ENCODE assay signal across 10 mouse cellular contexts in the genomic region with DNA sequence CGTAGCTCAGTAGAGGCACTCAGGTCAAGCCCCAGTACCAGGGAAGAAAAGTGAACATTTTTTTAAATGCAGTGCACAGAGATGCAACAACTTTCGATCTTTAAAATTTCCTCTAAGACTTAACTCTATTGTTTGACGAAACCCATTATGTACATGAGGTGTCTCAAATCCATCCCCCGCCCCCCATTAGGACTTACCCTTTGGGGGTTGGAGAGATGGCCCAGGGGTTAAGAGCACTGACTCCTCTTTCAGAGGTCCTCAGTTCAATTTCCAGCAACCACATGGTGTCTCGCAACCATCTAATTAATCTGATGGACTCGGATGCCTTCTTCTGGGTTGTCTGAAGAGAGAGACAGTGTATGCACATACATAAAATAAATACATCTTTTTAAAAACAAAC. TPM values are rescaled to one million over a fixed set of nuclear protein-coding genes. Genes with fewer than 3 reads are reported as not detected.
DNase-seq lines count a peak whose midpoint lies in the region; ATAC-seq and TF ChIP-seq lines count a peak whose summit lies in the region.
"Had no signal": no experiment of that assay in that cellular context is flagged by ENCODE, and none has a peak within 500 bp of the region (broad histone marks: within the 10 kb centered on the region; RNA-seq: fewer than 3 reads in every experiment).

No protein-coding gene starts in this region.

- no peak for ATAC-seq in kidney, postnatal 0 days (replicated peaks; ENCODE audit: low FRiP score, low read depth)
- no peak for ATAC-seq in hindbrain, embryonic 14.5 days (ENCODE audit: low FRiP score)
- no peak for ATAC-seq in midbrain, embryonic 15.5 days (replicated peaks)

- no peaks in the 10 kb centered on the region for H3K9me3 ChIP-seq in kidney, postnatal 0 days (replicated peaks; ENCODE audit: low read length)
- no peaks in the 10 kb centered on the region for H3K9me3 ChIP-seq in hindbrain, embryonic 14.5 days (ENCODE audit: control insufficient read depth, low read length)
- H3K9me3 ChIP-seq in midbrain, embryonic 15.5 days, result no peaks in the 10 kb centered on the region

- no peak for TF ChIP-seq POLR2A in cortical plate, adult 2 months (IDR thresholded peaks at IDR 0.05; ENCODE audit: extremely low read depth, insufficient read depth, low read length)

- H3K4me3 ChIP-seq in kidney, postnatal 0 days (replicated peaks; ENCODE audit: low read depth, low read length), result peak overlapping the region; percentile 56
- H3K4me3 ChIP-seq in cortical plate, adult 2 months (ENCODE audit: insufficient read depth, low read length), result peak overlapping the region; percentile 78; the same call in 1 of the 2 replicates
- peak overlapping the region; percentile 73 for H3K4me3 ChIP-seq in hindbrain, embryonic 14.5 days (replicated peaks; ENCODE audit: low read length)
- H3K4me3 ChIP-seq in midbrain, embryonic 15.5 days, result peak overlapping the region; percentile 75

- intact Hi-C loops in gastrocnemius, postnatal 14 days (cut with DNase I; ENCODE audit: low total_unique reads), result no loop called here

- H3K4me1 ChIP-seq in kidney, postnatal 0 days (replicated peaks; ENCODE audit: insufficient read depth, low read length), result peaks cover 18% of the 10 kb centered on the region
- peaks cover 3% of the 10 kb centered on the region; the same call in 1 of the 2 replicates for H3K4me1 ChIP-seq in cortical plate, adult 2 months (ENCODE audit: control insufficient read depth, insufficient read depth, low read length)
- peaks cover 20% of the 10 kb centered on the region for H3K4me1 ChIP-seq in hindbrain, embryonic 14.5 days (replicated peaks; ENCODE audit: control insufficient read depth, insufficient read depth, low read length)
- H3K4me1 ChIP-seq in midbrain, embryonic 15.5 days, result peaks cover 23% of the 10 kb centered on the region

- peak overlapping the region; percentile 95 for H3K27ac ChIP-seq in kidney, postnatal 0 days
- no peak overlapping the region for H3K27ac ChIP-seq in cortical plate, adult 2 months (ENCODE audit: insufficient read depth, low read length)
- H3K27ac ChIP-seq in hindbrain, embryonic 14.5 days, result peak overlapping the region; percentile 91
- H3K27ac ChIP-seq in midbrain, embryonic 15.5 days, result peak overlapping the region; percentile 88

- no peak for TF ChIP-seq CTCF in kidney, postnatal 0 days (IDR thresholded peaks at IDR 0.05; ENCODE audit: low read depth)
- no peak for TF ChIP-seq CTCF in cortical plate, adult 2 months (IDR thresholded peaks at IDR 0.05; ENCODE audit: extremely low read depth, insufficient read depth, low read length)

- DNase-seq in kidney, postnatal 0 days (ENCODE audit: low spot score), result no peak
- no peak for DNase-seq in kidney, adult 9 months
- DNase-seq in hindbrain, embryonic 14.5 days (ENCODE audit: low spot score), result no peak
- no peak for DNase-seq in B cell, adult 2 months
- DNase-seq in gastrocnemius, postnatal 14 days, result no peak
- DNase-seq in yolk sac, embryonic 10.5 days (ENCODE audit: low spot score), result no peak
- DNase-seq: adrenal gland, postnatal 14 days; left cerebral cortex, postnatal 4 days had no signal

- H3K9ac ChIP-seq in kidney, postnatal 0 days (ENCODE audit: low read depth, low read length), result peak overlapping the region; percentile 85
- H3K9ac ChIP-seq in hindbrain, embryonic 14.5 days, result peak overlapping the region; percentile 86
- H3K9ac ChIP-seq in midbrain, embryonic 15.5 days, result peak overlapping the region; percentile 62

- no peaks in the 10 kb centered on the region for H3K27me3 ChIP-seq in kidney, postnatal 0 days (ENCODE audit: insufficient read depth, low read length)
- no peaks in the 10 kb centered on the region for H3K27me3 ChIP-seq in hindbrain, embryonic 14.5 days (ENCODE audit: control insufficient read depth, insufficient read depth, low read length)
- H3K27me3 ChIP-seq in midbrain, embryonic 15.5 days (replicated peaks), result no peaks in the 10 kb centered on the region

- H3K36me3 ChIP-seq in kidney, postnatal 0 days (ENCODE audit: insufficient read depth, low read length), result no peaks in the 10 kb centered on the region
- no peaks in the 10 kb centered on the region for H3K36me3 ChIP-seq in hindbrain, embryonic 14.5 days (replicated peaks; ENCODE audit: control insufficient read depth, insufficient read depth)
- H3K36me3 ChIP-seq in midbrain, embryonic 15.5 days (replicated peaks), result no peaks in the 10 kb centered on the region

- peak overlapping the region; percentile 72 for H3K4me2 ChIP-seq in kidney, postnatal 0 days (ENCODE audit: low read length)
- peak overlapping the region; percentile 90 for H3K4me2 ChIP-seq in hindbrain, embryonic 14.5 days (replicated peaks)
- H3K4me2 ChIP-seq in midbrain, embryonic 15.5 days, result peak overlapping the region; percentile 81

- 7% methylated on average over 6 of the region's 6 CpGs for whole genome bisulfite sequencing in kidney, postnatal 0 days
- WGBS in hindbrain, embryonic 14.5 days, result 5% methylated on average over 6 of the region's 6 CpGs
- WGBS in midbrain, embryonic 15.5 days, result 4% methylated on average over 6 of the region's 6 CpGs

RNA-seq across cellular contexts. Expression of a gene that starts 1.1 kb away (rescaled TPM):
- polyA plus RNA-seq in kidney, postnatal 0 days (2015; fragmentation: Nextera tagmentation; extraction: Ambion mirVana), result 19.6 and 20.9 TPM in 2 replicates
- polyA plus RNA-seq in cortical plate, adult 2 months (2012; rRNA removed), result 33.8 and 43.1 TPM in 2 replicates
- polyA plus RNA-seq in hindbrain, embryonic 14.5 days (2014; fragmentation: Nextera tagmentation; extraction: Ambion mirVana), result 27.4 and 28.4 TPM in 2 replicates
- 26.0 and 28.5 TPM in 2 replicates for polyA plus RNA-seq in midbrain, embryonic 15.5 days (2015; fragmentation: Nextera tagmentation; extraction: Ambion mirVana)
- 10 to 100 TPM; 13.4 to 16.3 TPM for total RNA-seq in gastrocnemius, postnatal 14 days (2021)

RNA-seq across cellular contexts. Expression of a gene that starts 1.1 kb away (rescaled TPM):
- polyA plus RNA-seq in kidney, postnatal 0 days (2015; fragmentation: Nextera tagmentation; extraction: Ambion mirVana), result 25.5 and 25.6 TPM in 2 replicates
- polyA plus RNA-seq in cortical plate, adult 2 months (2012; rRNA removed), result 5.1 and 5.4 TPM in 2 replicates
- 7.8 and 9.0 TPM in 2 replicates for polyA plus RNA-seq in hindbrain, embryonic 14.5 days (2014; fragmentation: Nextera tagmentation; extraction: Ambion mirVana)
- polyA plus RNA-seq in midbrain, embryonic 15.5 days (2015; fragmentation: Nextera tagmentation; extraction: Ambion mirVana), result 7.5 and 7.7 TPM in 2 replicates
- 10 to 100 TPM; 19.9 to 22.0 TPM for total RNA-seq in gastrocnemius, postnatal 14 days (2021)
